Mouse (Mus musculus): ENCODE measurements around the gene Med15.
"Not testable (repeated sequence)": the region's sequence is repeated elsewhere in the genome, so short reads cannot be mapped to it uniquely, and the experiment has no call there.

Gene Med15

GRCm38 (mm10) chr16:17617922-17618565 is 114.6 kb downstream of the Med15 start:
- peak in 1 of 2 experiments; percentile 33 for DNase-seq (ENCODE audit: low spot score in 2 of 2)

- no peak for DNase-seq (ENCODE audit: low spot score in 2 of 2)
These were observed 116.5 kb downstream of the Med15 start for GRCm38 (mm10) chr16:17616212-17616611.

GRCm38 (mm10) chr16:17614740-17615139 is 118.0 kb downstream of the Med15 start:
- DNase-seq (ENCODE audit: low spot score in 2 of 2) = not testable (repeated sequence)

- DNase-seq (ENCODE audit: low spot score in 2 of 2) = no peak
These were observed 121.3 kb downstream of the Med15 start for GRCm38 (mm10) chr16:17611383-17611782.

- no peak for DNase-seq (ENCODE audit: low spot score in 2 of 2)
These were observed 127.0 kb downstream of the Med15 start for GRCm38 (mm10) chr16:17605684-17606083.

GRCm38 (mm10) chr16:17604941-17605340 is 127.8 kb downstream of the Med15 start:
- DNase-seq (ENCODE audit: low spot score in 2 of 2) = no peak
